Mouse (Mus musculus): ENCODE results near the gene Nipal1. TPM values are rescaled to one million over a fixed set of nuclear protein-coding genes. Genes with fewer than 3 reads are reported as not detected.

Nipal1 gene
- total and polyA plus RNA-seq, 3 experiments, result 0.35 TPM; not detected in 2

DNA sequence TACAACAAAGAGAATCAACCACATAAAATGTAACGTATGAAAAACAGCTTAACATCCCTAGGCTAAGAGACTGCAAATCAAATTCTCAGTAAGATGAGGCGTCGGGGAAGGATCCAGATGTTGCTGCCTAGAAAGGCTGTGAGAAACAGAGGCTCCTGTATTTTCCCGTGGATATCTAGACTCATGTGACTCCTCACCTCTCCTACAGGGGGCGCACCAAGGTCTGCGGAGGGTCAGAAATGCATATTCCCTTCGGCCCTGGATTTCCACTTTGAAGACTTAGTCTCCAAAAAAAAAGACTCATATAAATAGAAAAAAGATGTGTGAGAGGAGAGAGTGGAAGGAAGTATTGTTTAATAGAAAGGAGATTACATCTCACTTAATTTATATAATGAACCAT lies 73.0 kb downstream of the Nipal1 start:
- Histone ChIP-seq H3K27me3 (ENCODE audit: control insufficient read depth in 1 of 2, insufficient read depth in 2 of 2, low read length in 2 of 2) (no peaks in the 10 kb centered on the region), H3K4me1 (ENCODE audit: control insufficient read depth in 1 of 2, insufficient read depth in 2 of 2, low read length in 2 of 2) (peaks cover 0 to 6% of the 10 kb centered on the region in 2 experiments; a peak in 1 of 4 replicates), H3K79me2 (ENCODE audit: control insufficient read depth, insufficient read depth, low read length, poor library complexity) (no peaks in the 10 kb centered on the region), H3K4me3 (ENCODE audit: control insufficient read depth in 1 of 2, insufficient read depth in 1 of 2, low read depth in 2 of 2, low read length in 2 of 2) (no peak overlapping the region), H3K27ac (ENCODE audit: control insufficient read depth, low read depth, low read length) (no peak overlapping the region), H3K36me3 (ENCODE audit: control insufficient read depth in 1 of 2, insufficient read depth in 2 of 2, low read length in 2 of 2) (no peaks in the 10 kb centered on the region; a peak in 1 of 4 replicates), H3K9me3 (replicated peaks; ENCODE audit: insufficient read depth, low read length) (no peaks in the 10 kb centered on the region), H3K9ac (ENCODE audit: control insufficient read depth, low read depth, low read length, poor library complexity, severe bottlenecking) (no peak overlapping the region)
- DNase-seq (ENCODE audit: low read depth, low spot score), result peak; percentile 48
- TF ChIP-seq ZNF384 (IDR thresholded peaks at IDR 0.05; ENCODE audit: low read depth, low read length) (no peak), ETS1 (IDR thresholded peaks at IDR 0.05; ENCODE audit: low read depth, low read length) (no peak), GATA1 (IDR thresholded peaks at IDR 0.05; ENCODE audit: low read depth, low read length) (no peak), BHLHE40 (IDR thresholded peaks at IDR 0.05; ENCODE audit: borderline replicate concordance, low read depth, low read length) (no peak), MEF2A (IDR thresholded peaks at IDR 0.05; ENCODE audit: extremely low read depth, insufficient replicate concordance, low read depth, low read length, poor library complexity, severe bottlenecking) (no peak), USF1 (IDR thresholded peaks at IDR 0.05; ENCODE audit: low read depth, low read length) (no peak), UBTF (IDR thresholded peaks at IDR 0.05; ENCODE audit: borderline replicate concordance, insufficient read depth, low read depth, low read length) (no peak), SIN3A (IDR thresholded peaks at IDR 0.05; ENCODE audit: low read length) (no peak), JUND (IDR thresholded peaks at IDR 0.05; ENCODE audit: low read depth, low read length) (no peak), TAL1 (IDR thresholded peaks at IDR 0.05; ENCODE audit: low read length) (no peak), CTCF (IDR thresholded peaks at IDR 0.05 in 2 of 3, conservative IDR thresholded peaks at IDR 0.05 in 1 of 3; ENCODE audit: control insufficient read depth in 1 of 3, insufficient read depth in 1 of 3, low read depth in 2 of 3, low read length in 3 of 3, poor library complexity in 1 of 3, severe bottlenecking in 1 of 3) (peak; percentile 46 to 79 (median 61)), ELF1 (IDR thresholded peaks at IDR 0.05; ENCODE audit: low read depth, low read length) (no peak), MAFK (IDR thresholded peaks at IDR 0.05; ENCODE audit: borderline replicate concordance, low read depth, low read length) (no peak), RAD21 (IDR thresholded peaks at IDR 0.05; ENCODE audit: low read depth, low read length) (peak; percentile 43), POLR2AphosphoS5 (IDR thresholded peaks at IDR 0.05; ENCODE audit: borderline replicate concordance, low read depth, low read length) (no peak), TBP (IDR thresholded peaks at IDR 0.05; ENCODE audit: low read depth, low read length) (no peak), SMC3 (IDR thresholded peaks at IDR 0.05; ENCODE audit: low read depth, low read length) (peak; percentile 53), CHD1 (IDR thresholded peaks at IDR 0.05; ENCODE audit: low read depth, low read length) (no peak), POLR2A (IDR thresholded peaks at IDR 0.05; ENCODE audit: control insufficient read depth in 1 of 2, insufficient read depth in 1 of 2, low read depth in 1 of 2, low read length in 2 of 2, poor library complexity in 1 of 2) (no peak), MYC (IDR thresholded peaks at IDR 0.05; ENCODE audit: low read depth, low read length) (no peak)

Other genes starting within 250 kb of the Nipal1 start
- not detected in 2 replicates for gene Corin, start 143.3 kb upstream of the Nipal1 start, total RNA-seq (2012; rRNA removed)
- gene Corin, start 143.3 kb upstream of the Nipal1 start, polyA plus RNA-seq (2012; ENCODE audit: insufficient read depth in 1 of 2, insufficient read length in 2 of 2, low read depth in 1 of 2, low replicate concordance in 2 of 2, missing spikeins in 1 of 2), result not detected
- gene Nfxl1, start 88.1 kb upstream of the Nipal1 start, total RNA-seq (2012; rRNA removed), result 13.0 and 13.5 TPM in 2 replicates
- gene Nfxl1, start 88.1 kb upstream of the Nipal1 start, polyA plus RNA-seq (2012; ENCODE audit: insufficient read depth in 1 of 2, insufficient read length in 2 of 2, low read depth in 1 of 2, low replicate concordance in 2 of 2, missing spikeins in 1 of 2), result 10 to 100 TPM in 1 of 2 experiments, not detected in 1; 18.9 TPM
- gene Zar1, start 66.5 kb upstream of the Nipal1 start, total RNA-seq (2012; rRNA removed), result not detected in 2 replicates
- gene Zar1, start 66.5 kb upstream of the Nipal1 start, polyA plus RNA-seq (2012; ENCODE audit: insufficient read depth in 1 of 2, insufficient read length in 2 of 2, low read depth in 1 of 2, low replicate concordance in 2 of 2, missing spikeins in 1 of 2), result under 1 TPM in 1 of 2 experiments, not detected in 1; 0.93 TPM
- gene Gm5868, start 60.2 kb upstream of the Nipal1 start, total RNA-seq (2012; rRNA removed), result not detected in 2 replicates
- gene Gm5868, start 60.2 kb upstream of the Nipal1 start, polyA plus RNA-seq (2012; ENCODE audit: insufficient read depth in 1 of 2, insufficient read length in 2 of 2, low read depth in 1 of 2, low replicate concordance in 2 of 2, missing spikeins in 1 of 2), result not detected
- 0.10 TPM in 1 of 2 replicates, not detected in the other for gene Cnga1, start 3.5 kb upstream of the Nipal1 start, total RNA-seq (2012; rRNA removed)
- under 1 TPM in 1 of 2 experiments, not detected in 1; 0.04 TPM for gene Cnga1, start 3.5 kb upstream of the Nipal1 start, polyA plus RNA-seq (2012; ENCODE audit: insufficient read depth in 1 of 2, insufficient read length in 2 of 2, low read depth in 1 of 2, low replicate concordance in 2 of 2, missing spikeins in 1 of 2)
- gene Txk, start 105.0 kb downstream of the Nipal1 start, total RNA-seq (2012; rRNA removed), result 0.23 and 0.26 TPM in 2 replicates
- gene Txk, start 105.0 kb downstream of the Nipal1 start, polyA plus RNA-seq (2012; ENCODE audit: insufficient read depth in 1 of 2, insufficient read length in 2 of 2, low read depth in 1 of 2, low replicate concordance in 2 of 2, missing spikeins in 1 of 2), result under 1 TPM in 1 of 2 experiments, not detected in 1; 0.10 TPM
- 44.8 and 57.4 TPM in 2 replicates for gene Tec, start 220.7 kb downstream of the Nipal1 start, total RNA-seq (2012; rRNA removed)
- 10 to 100 TPM in 1 of 2 experiments, not detected in 1; 61.1 TPM for gene Tec, start 220.7 kb downstream of the Nipal1 start, polyA plus RNA-seq (2012; ENCODE audit: insufficient read depth in 1 of 2, insufficient read length in 2 of 2, low read depth in 1 of 2, low replicate concordance in 2 of 2, missing spikeins in 1 of 2)